Mouse (Mus musculus): ENCODE measurements around the gene Uqcc1. TPM values are rescaled to one million over a fixed set of nuclear protein-coding genes. Genes with fewer than 3 reads are reported as not detected.

Uqcc1 gene
- polyA plus RNA-seq, 1 experiment from 2014 or later: 66.3 TPM

- Histone ChIP-seq H3K27ac (ENCODE audit: low read depth, low read length) (no peak overlapping the region), H3K27me3 (ENCODE audit: control insufficient read depth, insufficient read depth, low read length) (no peaks in the 10 kb centered on the region), H3K9ac (ENCODE audit: low read depth, low read length) (no peak overlapping the region), H3K9me3 (ENCODE audit: control insufficient read depth, low read length) (no peaks in the 10 kb centered on the region), H3K4me1 (ENCODE audit: control insufficient read depth, insufficient read depth, low read length) (no peaks in the 10 kb centered on the region), H3K4me2 (replicated peaks; ENCODE audit: low read depth, low read length) (no peak overlapping the region), H3K36me3 (ENCODE audit: control insufficient read depth, insufficient read depth, low read length) (peaks cover 19% of the 10 kb centered on the region), H3K4me3 (ENCODE audit: low read length) (no peak overlapping the region)
- no peak for ATAC-seq (ENCODE audit: low FRiP score, low TSS enrichment)
- 82% methylated on average over 16 of the region's 16 CpGs for WGBS
Measured at GRCm38 (mm10) chr2:155902989-155903631, 27.0 kb downstream of the Uqcc1 start.

- Histone ChIP-seq H3K4me3 (ENCODE audit: low read length) (no peak overlapping the region), H3K4me1 (ENCODE audit: control insufficient read depth, insufficient read depth, low read length) (0 out of 2 replicates have a peak, but pooled peaks cover 3% of the 10 kb centered on the region), H3K27me3 (ENCODE audit: control insufficient read depth, insufficient read depth, low read length) (no peaks in the 10 kb centered on the region), H3K9me3 (ENCODE audit: control insufficient read depth, low read length) (no peaks in the 10 kb centered on the region), H3K36me3 (ENCODE audit: control insufficient read depth, insufficient read depth, low read length) (peaks cover 27% of the 10 kb centered on the region), H3K9ac (ENCODE audit: low read depth, low read length) (no peak overlapping the region), H3K27ac (ENCODE audit: low read depth, low read length) (no peak overlapping the region), H3K4me2 (replicated peaks; ENCODE audit: low read depth, low read length) (no peak overlapping the region)
- WGBS: 61% methylated on average over 16 of the region's 16 CpGs
- no peak for ATAC-seq (ENCODE audit: low FRiP score, low TSS enrichment)
Measured at GRCm38 (mm10) chr2:155895046-155895735, 34.9 kb downstream of the Uqcc1 start.

- ATAC-seq (ENCODE audit: low FRiP score, low TSS enrichment): no peak
- no peak overlapping the region for H3K4me2 ChIP-seq (replicated peaks; ENCODE audit: low read depth, low read length)
Measured at GRCm38 (mm10) chr2:155894307-155895045, 35.6 kb downstream of the Uqcc1 start.

GRCm38 (mm10) chr2:155886776-155887175 is 43.3 kb downstream of the Uqcc1 start:
- 95% methylated on average over 12 of the region's 12 CpGs for WGBS

More at GRCm38 (mm10) chr2:155894307-155895045, 35.6 kb downstream of the Uqcc1 start:
- H3K36me3 ChIP-seq (ENCODE audit: control insufficient read depth, insufficient read depth, low read length): peaks cover 24% of the 10 kb centered on the region
- H3K4me1 ChIP-seq (ENCODE audit: control insufficient read depth, insufficient read depth, low read length): 0 out of 2 replicates have a peak, but pooled peaks cover 3% of the 10 kb centered on the region
- H3K4me3 ChIP-seq (ENCODE audit: low read length): no peak overlapping the region
- no peak overlapping the region for H3K9ac ChIP-seq (ENCODE audit: low read depth, low read length)
- H3K9me3 ChIP-seq (ENCODE audit: control insufficient read depth, low read length): no peaks in the 10 kb centered on the region
- H3K27me3 ChIP-seq (ENCODE audit: control insufficient read depth, insufficient read depth, low read length): no peaks in the 10 kb centered on the region
- H3K27ac ChIP-seq (ENCODE audit: low read depth, low read length): no peak overlapping the region
- 61% methylated on average over 13 of the region's 13 CpGs for WGBS

GRCm38 (mm10) chr2:155885271-155885697 is 44.8 kb downstream of the Uqcc1 start:
- peaks cover 22% of the 10 kb centered on the region; the same call in 1 of the 2 replicates for H3K36me3 ChIP-seq (ENCODE audit: control insufficient read depth, insufficient read depth, low read length)
- no peak overlapping the region for H3K27ac ChIP-seq (ENCODE audit: low read depth, low read length)
- H3K4me2 ChIP-seq (replicated peaks; ENCODE audit: low read depth, low read length): no peak overlapping the region
- no peaks in the 10 kb centered on the region for H3K4me1 ChIP-seq (ENCODE audit: control insufficient read depth, insufficient read depth, low read length)
- H3K4me3 ChIP-seq (ENCODE audit: low read length): no peak overlapping the region
- ATAC-seq (ENCODE audit: low FRiP score, low TSS enrichment): no peak
- H3K27me3 ChIP-seq (ENCODE audit: control insufficient read depth, insufficient read depth, low read length): no peaks in the 10 kb centered on the region
- WGBS: 56% methylated on average over 10 of the region's 10 CpGs
- no peaks in the 10 kb centered on the region for H3K9me3 ChIP-seq (ENCODE audit: control insufficient read depth, low read length)
- no peak overlapping the region for H3K9ac ChIP-seq (ENCODE audit: low read depth, low read length)

More at GRCm38 (mm10) chr2:155886776-155887175, 43.3 kb downstream of the Uqcc1 start:
- H3K9ac ChIP-seq (ENCODE audit: low read depth, low read length): no peak overlapping the region
- peaks cover 22% of the 10 kb centered on the region; the same call in 1 of the 2 replicates for H3K36me3 ChIP-seq (ENCODE audit: control insufficient read depth, insufficient read depth, low read length)
- no peak overlapping the region for H3K4me2 ChIP-seq (replicated peaks; ENCODE audit: low read depth, low read length)
- H3K27me3 ChIP-seq (ENCODE audit: control insufficient read depth, insufficient read depth, low read length): no peaks in the 10 kb centered on the region
- H3K4me3 ChIP-seq (ENCODE audit: low read length): no peak overlapping the region
- no peak overlapping the region for H3K27ac ChIP-seq (ENCODE audit: low read depth, low read length)
- no peak for ATAC-seq (ENCODE audit: low FRiP score, low TSS enrichment)
- no peaks in the 10 kb centered on the region for H3K9me3 ChIP-seq (ENCODE audit: control insufficient read depth, low read length)
- H3K4me1 ChIP-seq (ENCODE audit: control insufficient read depth, insufficient read depth, low read length): no peaks in the 10 kb centered on the region

GRCm38 (mm10) chr2:155882087-155882486 is 48.0 kb downstream of the Uqcc1 start:
- no peaks in the 10 kb centered on the region for H3K27me3 ChIP-seq (ENCODE audit: control insufficient read depth, insufficient read depth, low read length)
- H3K36me3 ChIP-seq (ENCODE audit: control insufficient read depth, insufficient read depth, low read length): peaks cover 30% of the 10 kb centered on the region; the same call in 1 of the 2 replicates
- no peak for ATAC-seq (ENCODE audit: low FRiP score, low TSS enrichment)
- H3K9ac ChIP-seq (ENCODE audit: low read depth, low read length): no peak overlapping the region
- H3K9me3 ChIP-seq (ENCODE audit: control insufficient read depth, low read length): no peaks in the 10 kb centered on the region
- no peaks in the 10 kb centered on the region for H3K4me1 ChIP-seq (ENCODE audit: control insufficient read depth, insufficient read depth, low read length)
- H3K4me2 ChIP-seq (replicated peaks; ENCODE audit: low read depth, low read length): no peak overlapping the region
- H3K4me3 ChIP-seq (ENCODE audit: low read length): no peak overlapping the region
- no peak overlapping the region for H3K27ac ChIP-seq (ENCODE audit: low read depth, low read length)
- WGBS: 89% methylated on average over 3 of the region's 3 CpGs

- Histone ChIP-seq H3K4me2 (replicated peaks; ENCODE audit: low read depth, low read length) (no peak overlapping the region), H3K4me1 (ENCODE audit: control insufficient read depth, insufficient read depth, low read length) (no peaks in the 10 kb centered on the region), H3K9ac (ENCODE audit: low read depth, low read length) (no peak overlapping the region), H3K27ac (ENCODE audit: low read depth, low read length) (no peak overlapping the region; the same call in 1 of the 2 replicates), H3K36me3 (ENCODE audit: control insufficient read depth, insufficient read depth, low read length) (peaks cover 17% of the 10 kb centered on the region), H3K27me3 (ENCODE audit: control insufficient read depth, insufficient read depth, low read length) (no peaks in the 10 kb centered on the region), H3K4me3 (ENCODE audit: low read length) (no peak overlapping the region), H3K9me3 (ENCODE audit: control insufficient read depth, low read length) (no peaks in the 10 kb centered on the region)
- peak; percentile 82 for ATAC-seq (ENCODE audit: low FRiP score, low TSS enrichment)
- 43% methylated on average over 21 of the region's 21 CpGs for WGBS
Measured at GRCm38 (mm10) chr2:155878964-155879876, 50.9 kb downstream of the Uqcc1 start.

GRCm38 (mm10) chr2:155873636-155874035 is 56.5 kb downstream of the Uqcc1 start:
- H3K9me3 ChIP-seq (ENCODE audit: control insufficient read depth, low read length): no peaks in the 10 kb centered on the region
- H3K4me2 ChIP-seq (replicated peaks; ENCODE audit: low read depth, low read length): no peak overlapping the region
- WGBS: 73% methylated on average over 6 of the region's 6 CpGs
- H3K4me1 ChIP-seq (ENCODE audit: control insufficient read depth, insufficient read depth, low read length): no peaks in the 10 kb centered on the region
- H3K4me3 ChIP-seq (ENCODE audit: low read length): no peak overlapping the region
- no peak for ATAC-seq (ENCODE audit: low FRiP score, low TSS enrichment)
- H3K27me3 ChIP-seq (ENCODE audit: control insufficient read depth, insufficient read depth, low read length): no peaks in the 10 kb centered on the region
- no peak overlapping the region for H3K9ac ChIP-seq (ENCODE audit: low read depth, low read length)
- no peak overlapping the region for H3K27ac ChIP-seq (ENCODE audit: low read depth, low read length)
- peaks cover 11% of the 10 kb centered on the region for H3K36me3 ChIP-seq (ENCODE audit: control insufficient read depth, insufficient read depth, low read length)

Data from kidney, embryonic 14.5 days (tissue).